Mouse (Mus musculus) MEL (cell line): ENCODE data around the gene Amz2. TPM values are rescaled to one million over a fixed set of nuclear protein-coding genes. Genes with fewer than 3 reads are reported as not detected.

ENCODE experiments used
- DNase-seq: peaks from one replicate; pipeline ENCODE4 v3.0.0; 2011; ENCODE audit warnings: low read depth, low spot score
- H3K27ac ChIP-seq: 2 replicates; pipeline ENCODE4 v1.5.1; 2012; ENCODE audit warnings: low read depth, mild to moderate bottlenecking, control low read depth, low read length, moderate library complexity; ENCODE audit not compliant: control insufficient read depth
- H3K27me3 ChIP-seq, 2 experiments: fragments of 150-350 bp in 1 of 2; sonication (generic) in 1 of 2; 2 replicates each; pipeline ENCODE4 v1.6.1; 2012; ENCODE audit warnings: low read length in 2 of 2, mild to moderate bottlenecking in 2 of 2, improper control_type of control experiment in 1 of 2, moderate library complexity in 1 of 2; ENCODE audit not compliant: insufficient read depth in 2 of 2, control insufficient read depth in 1 of 2
- H3K36me3 ChIP-seq, 2 experiments: 2 replicates each; pipeline ENCODE4 v1.6.1; 2012 to 2014; ENCODE audit warnings: low read length in 2 of 2, improper control_type of control experiment in 1 of 2, inconsistent platforms in 1 of 2, mild to moderate bottlenecking in 1 of 2; ENCODE audit not compliant: insufficient read depth in 2 of 2, control insufficient read depth in 1 of 2
- H3K4me1 ChIP-seq, 2 experiments: fragments of 150-350 bp in 1 of 2; sonication (generic) in 1 of 2; 2 replicates each; pipeline ENCODE4 v1.6.1; 2012; ENCODE audit warnings: low read length in 2 of 2, improper control_type of control experiment in 1 of 2, mild to moderate bottlenecking in 1 of 2; ENCODE audit not compliant: insufficient read depth in 2 of 2, control insufficient read depth in 1 of 2
- H3K4me3 ChIP-seq, 2 experiments: fragments of 150-350 bp in 1 of 2; sonication (generic) in 1 of 2; 2 replicates each; pipeline ENCODE4 v1.5.1; 2012; ENCODE audit warnings: low read depth in 2 of 2, low read length in 2 of 2, mild to moderate bottlenecking in 2 of 2, moderate library complexity in 2 of 2, control low read depth in 1 of 2, improper control_type of control experiment in 1 of 2; ENCODE audit not compliant: control insufficient read depth in 1 of 2, insufficient read depth in 1 of 2
- H3K79me2 ChIP-seq: 2 replicates; pipeline ENCODE4 v1.6.1; 2012; ENCODE audit warnings: mild to moderate bottlenecking, low read length, moderate library complexity; ENCODE audit not compliant: control insufficient read depth, poor library complexity, insufficient read depth
- H3K9ac ChIP-seq: 2 replicates; pipeline ENCODE4 v1.6.1; 2012; ENCODE audit warnings: low read depth, mild to moderate bottlenecking, control low read depth, low read length, moderate library complexity; ENCODE audit not compliant: control insufficient read depth, poor library complexity, severe bottlenecking
- H3K9me3 ChIP-seq: fragments of 150-350 bp; sonication (generic); replicated peaks from 2 replicates; pipeline ENCODE4 v1.6.1; 2012; ENCODE audit warnings: mild to moderate bottlenecking, low read length, improper control_type of control experiment, moderate library complexity; ENCODE audit not compliant: insufficient read depth
- BHLHE40 ChIP-seq: IDR thresholded peaks from 2 replicates; pipeline ENCODE4 v1.6.1; 2012; ENCODE audit warnings: low read depth, mild to moderate bottlenecking, inconsistent platforms, low read length, improper control_type of control experiment, borderline replicate concordance
- CTCF ChIP-seq, 3 experiments: IDR thresholded peaks in 2 of 3; conservative IDR thresholded peaks in 1 of 3; 2 replicates each; pipeline ENCODE4 v1.5.1; 2011 to 2012; ENCODE audit warnings: low read length in 3 of 3, low read depth in 2 of 3, mild to moderate bottlenecking in 2 of 3, improper control_type of control experiment in 1 of 3, inconsistent platforms in 1 of 3, mixed read lengths in 1 of 3, moderate library complexity in 1 of 3; ENCODE audit not compliant: control insufficient read depth in 1 of 3, insufficient read depth in 1 of 3, poor library complexity in 1 of 3, severe bottlenecking in 1 of 3
- E2F4 ChIP-seq: IDR thresholded peaks from 2 replicates; pipeline ENCODE4 v1.6.1; 2011; ENCODE audit warnings: low read depth, low read length, improper control_type of control experiment, borderline replicate concordance
- EP300 ChIP-seq, 2 experiments: IDR thresholded peaks; 2 replicates each; pipeline ENCODE4 v1.6.1; 2011; ENCODE audit warnings: improper control_type of control experiment in 2 of 2, low read length in 2 of 2, low read depth in 1 of 2, mild to moderate bottlenecking in 1 of 2
- GATA1 ChIP-seq: IDR thresholded peaks from 2 replicates; pipeline ENCODE4 v1.6.1; 2011; ENCODE audit warnings: low read depth, low read length, improper control_type of control experiment
- HCFC1 ChIP-seq: IDR thresholded peaks from 2 replicates; pipeline ENCODE4 v1.6.1; 2012; ENCODE audit warnings: low read depth, mild to moderate bottlenecking, inconsistent platforms, low read length, improper control_type of control experiment, moderate library complexity
- JUND ChIP-seq: IDR thresholded peaks from 2 replicates; pipeline ENCODE4 v1.6.1; 2011; ENCODE audit warnings: low read depth, mild to moderate bottlenecking, improper control_type of control experiment, low read length
- MAX ChIP-seq: IDR thresholded peaks from 2 replicates; pipeline ENCODE4 v1.6.1; 2011; ENCODE audit warnings: low read length, improper control_type of control experiment
- MEF2A ChIP-seq: IDR thresholded peaks from 2 replicates; pipeline ENCODE4 v1.6.1; 2014; ENCODE audit warnings: low read depth, mild to moderate bottlenecking, inconsistent platforms, low read length, improper control_type of control experiment; ENCODE audit not compliant: poor library complexity, insufficient replicate concordance, severe bottlenecking; ENCODE audit errors: extremely low read depth
- MYB ChIP-seq: IDR thresholded peaks from 2 replicates; pipeline ENCODE4 v1.6.1; 2011; ENCODE audit warnings: mild to moderate bottlenecking, low read depth, low read length, improper control_type of control experiment
- MYC ChIP-seq: IDR thresholded peaks from 2 replicates; pipeline ENCODE4 v1.6.1; 2011; ENCODE audit warnings: low read depth, mild to moderate bottlenecking, low read length, improper control_type of control experiment, moderate library complexity
- NELFE ChIP-seq: IDR thresholded peaks from 2 replicates; pipeline ENCODE4 v1.6.1; 2011; ENCODE audit warnings: low read depth, low read length, improper control_type of control experiment
- POLR2AphosphoS5 ChIP-seq: IDR thresholded peaks from 2 replicates; pipeline ENCODE4 v1.6.1; 2012; ENCODE audit warnings: low read depth, borderline replicate concordance, mild to moderate bottlenecking, inconsistent platforms, low read length, moderate library complexity, mixed read lengths
- RCOR1 ChIP-seq: IDR thresholded peaks from 2 replicates; pipeline ENCODE4 v1.6.1; 2012; ENCODE audit warnings: low read depth, mild to moderate bottlenecking, inconsistent platforms, low read length, improper control_type of control experiment
- SIN3A ChIP-seq: IDR thresholded peaks from 2 replicates; pipeline ENCODE4 v1.6.1; 2012; ENCODE audit warnings: low read length, improper control_type of control experiment, inconsistent platforms
- SMC3 ChIP-seq: IDR thresholded peaks from 2 replicates; pipeline ENCODE4 v1.6.1; 2011; ENCODE audit warnings: low read depth, low read length, improper control_type of control experiment
- TBP ChIP-seq: IDR thresholded peaks from 2 replicates; pipeline ENCODE4 v1.8.0; 2011; ENCODE audit warnings: low read depth, low read length, improper control_type of control experiment
- UBTF ChIP-seq: IDR thresholded peaks from 2 replicates; pipeline ENCODE4 v1.6.1; 2012; ENCODE audit warnings: low read depth, mild to moderate bottlenecking, inconsistent platforms, low read length, improper control_type of control experiment, moderate library complexity, borderline replicate concordance; ENCODE audit not compliant: insufficient read depth
- USF2 ChIP-seq, 2 experiments: IDR thresholded peaks; 2 replicates each; pipeline ENCODE4 v1.6.1; 2011 to 2012; ENCODE audit warnings: improper control_type of control experiment in 2 of 2, low read length in 2 of 2, borderline replicate concordance in 1 of 2, inconsistent platforms in 1 of 2, low read depth in 1 of 2, mild to moderate bottlenecking in 1 of 2; ENCODE audit not compliant: insufficient read depth in 1 of 2
- ZC3H11A ChIP-seq: IDR thresholded peaks from 2 replicates; pipeline ENCODE4 v1.6.1; 2012; ENCODE audit warnings: low read depth, mild to moderate bottlenecking, inconsistent platforms, low read length, improper control_type of control experiment
- ZKSCAN1 ChIP-seq: IDR thresholded peaks from 2 replicates; pipeline ENCODE4 v1.6.1; 2012; ENCODE audit warnings: low read depth, mild to moderate bottlenecking, inconsistent platforms, low read length, improper control_type of control experiment, moderate library complexity
- ZMIZ1 ChIP-seq: IDR thresholded peaks from 2 replicates; pipeline ENCODE4 v1.6.1; 2012; ENCODE audit warnings: low read depth, mild to moderate bottlenecking, inconsistent platforms, low read length, improper control_type of control experiment, moderate library complexity
- ZNF384 ChIP-seq: IDR thresholded peaks from 2 replicates; pipeline ENCODE4 v1.6.1; 2012; ENCODE audit warnings: low read depth, mild to moderate bottlenecking, inconsistent platforms, low read length, improper control_type of control experiment
- polyA plus RNA-seq, 2 experiments: library from polyadenylated mRNA; stranded (reverse) in 1 of 2; unstranded in 1 of 2; fragments of >175 nt in 1 of 2; fragments of >200 nt in 1 of 2; gene quantifications; 2 replicates each; pipeline versions ENCODE4 v1.2.1 to v1.2.4; 2012; ENCODE audit warnings: low replicate concordance in 2 of 2, low read depth in 1 of 2; ENCODE audit not compliant: insufficient read length in 2 of 2, insufficient read depth in 1 of 2, missing spikeins in 1 of 2
- total RNA-seq: library from RNA; depleted of rRNA; stranded (reverse); fragments of 300-350 nt; gene quantifications from 2 replicates; pipeline ENCODE4 v1.2.3, GENCODE M21; 2012

Amz2 gene
- total and polyA plus RNA-seq, 3 experiments = 40.2 to 1,743 (median 47.1) TPM

DNA sequence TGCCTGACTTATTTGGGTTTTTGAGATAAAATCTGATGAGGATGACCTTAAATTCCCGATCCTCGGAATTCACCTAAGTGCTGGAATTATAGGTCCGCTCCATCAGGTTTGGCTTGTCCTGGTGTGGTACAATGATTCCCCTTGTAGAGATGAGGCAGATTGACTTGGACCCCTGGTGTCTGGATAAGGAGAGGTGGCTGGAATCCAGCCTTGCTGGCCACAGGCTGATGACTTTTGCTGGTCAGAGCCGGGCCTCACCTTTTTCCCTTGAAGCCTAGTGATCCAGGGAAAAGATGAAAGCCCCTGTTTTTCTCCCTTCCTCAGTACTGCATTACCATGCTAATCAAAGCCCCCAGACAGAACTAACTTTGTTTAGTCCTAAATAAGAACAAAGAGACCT lies 50.0 kb downstream of the Amz2 start:
- no peak overlapping the region for H3K27ac ChIP-seq
- H3K36me3 ChIP-seq = peaks cover 0 to 40% of the 10 kb centered on the region in 2 experiments; a peak in 2 of 4 replicates
- DNase-seq = no peak
- H3K79me2 ChIP-seq = peaks cover 29% of the 10 kb centered on the region
- no peak overlapping the region for H3K9ac ChIP-seq
- no peak overlapping the region for H3K4me3 ChIP-seq
- H3K27me3 ChIP-seq = no peaks in the 10 kb centered on the region
- no peaks in the 10 kb centered on the region for H3K9me3 ChIP-seq
- peaks cover 40 to 41% of the 10 kb centered on the region in 2 experiments for H3K4me1 ChIP-seq
- TF ChIP-seq MAX (no peak), GATA1 (no peak), ZMIZ1 (no peak), E2F4 (no peak), NELFE (no peak), TBP (no peak), ZNF384 (no peak), UBTF (no peak), HCFC1 (no peak), SMC3 (no peak), JUND (no peak), MEF2A (no peak)

DNA sequence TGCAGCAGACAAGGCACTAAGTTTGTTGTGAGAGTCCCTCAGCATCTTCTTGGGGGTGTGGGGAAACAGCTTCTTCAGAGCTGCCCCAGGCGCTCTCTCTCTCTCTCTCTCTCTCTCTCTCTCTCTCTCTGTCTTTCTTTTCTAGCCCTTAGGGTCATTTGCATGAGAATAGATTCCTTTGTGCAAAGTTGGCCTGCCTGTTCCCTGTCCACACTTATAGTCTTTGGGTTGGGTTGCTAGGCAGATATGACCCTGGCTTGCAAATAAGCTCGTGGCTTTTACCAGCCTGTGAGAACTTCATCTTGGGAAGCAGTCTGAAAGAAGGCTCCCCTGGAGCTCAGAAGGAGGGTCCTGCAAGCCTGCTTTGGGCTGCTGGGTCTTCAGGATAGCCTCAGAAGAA lies 50.5 kb downstream of the Amz2 start:
- H3K9me3 ChIP-seq = no peaks in the 10 kb centered on the region
- DNase-seq = no peak
- H3K9ac ChIP-seq = peak overlapping the region; percentile 51
- H3K36me3 ChIP-seq = peaks cover 0 to 38% of the 10 kb centered on the region in 2 experiments; a peak in 2 of 4 replicates
- no peaks in the 10 kb centered on the region for H3K27me3 ChIP-seq
- H3K79me2 ChIP-seq = peaks cover 24% of the 10 kb centered on the region
- H3K27ac ChIP-seq = peak overlapping the region; percentile 57
- TF ChIP-seq ZC3H11A = no peak
- TF ChIP-seq MYB = no peak
- TF ChIP-seq ZKSCAN1 = no peak
- no peak for TF ChIP-seq TBP
- TF ChIP-seq E2F4 = no peak
- TF ChIP-seq GATA1 = no peak
- TF ChIP-seq POLR2AphosphoS5 = no peak
- TF ChIP-seq EP300 (IDR thresholded peaks at IDR 0.05; ENCODE audit: low read depth in 1 of 2, low read length in 2 of 2) = no peak
- TF ChIP-seq BHLHE40 = no peak
- TF ChIP-seq SMC3 = no peak
- no peak for TF ChIP-seq UBTF
- no peak for TF ChIP-seq RCOR1
- no peak for TF ChIP-seq HCFC1
- no peak for TF ChIP-seq ZMIZ1
- no peak for TF ChIP-seq SIN3A
- TF ChIP-seq USF2 (IDR thresholded peaks at IDR 0.05; ENCODE audit: borderline replicate concordance in 1 of 2, insufficient read depth in 1 of 2, low read depth in 1 of 2, low read length in 2 of 2) = no peak
- no peak for TF ChIP-seq CTCF (IDR thresholded peaks at IDR 0.05 in 2 of 3, conservative IDR thresholded peaks at IDR 0.05 in 1 of 3; ENCODE audit: control insufficient read depth in 1 of 3, insufficient read depth in 1 of 3, low read depth in 2 of 3, low read length in 3 of 3, poor library complexity in 1 of 3, severe bottlenecking in 1 of 3)
- no peak for TF ChIP-seq MYC
- peaks cover 37 to 40% of the 10 kb centered on the region in 2 experiments for H3K4me1 ChIP-seq
- peak overlapping the region in 1 of 2 experiments; percentile 34; a peak in 2 of 4 replicates for H3K4me3 ChIP-seq
